Mouse (Mus musculus): ENCODE data around the gene Slx4ip.
A peak's percentile ranks its signal among the peaks of the same experiment; 100 is the strongest.

The Slx4ip gene

DNA sequence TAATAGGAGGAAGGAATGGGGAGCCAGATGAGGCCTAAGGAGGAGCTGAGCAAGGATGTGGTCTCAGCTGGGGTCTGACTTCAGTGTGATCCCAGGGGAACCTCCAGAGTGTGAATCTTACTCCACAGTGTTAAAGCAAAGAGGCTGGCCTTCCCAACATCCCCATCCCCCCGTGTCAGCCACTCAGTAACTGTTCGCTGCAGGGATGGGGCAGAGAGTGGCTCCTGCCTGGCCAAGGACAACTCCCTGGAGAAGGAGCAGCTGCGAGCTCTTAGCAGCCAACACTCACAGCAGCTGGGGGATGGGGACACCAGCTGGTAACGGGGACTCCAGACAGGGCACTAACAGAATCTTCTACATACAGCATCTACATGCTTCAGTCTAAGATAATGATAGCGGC lies 210.1 kb downstream of the Slx4ip start:
- no peak for DNase-seq (ENCODE audit: inconsistent ontology term)

DNA sequence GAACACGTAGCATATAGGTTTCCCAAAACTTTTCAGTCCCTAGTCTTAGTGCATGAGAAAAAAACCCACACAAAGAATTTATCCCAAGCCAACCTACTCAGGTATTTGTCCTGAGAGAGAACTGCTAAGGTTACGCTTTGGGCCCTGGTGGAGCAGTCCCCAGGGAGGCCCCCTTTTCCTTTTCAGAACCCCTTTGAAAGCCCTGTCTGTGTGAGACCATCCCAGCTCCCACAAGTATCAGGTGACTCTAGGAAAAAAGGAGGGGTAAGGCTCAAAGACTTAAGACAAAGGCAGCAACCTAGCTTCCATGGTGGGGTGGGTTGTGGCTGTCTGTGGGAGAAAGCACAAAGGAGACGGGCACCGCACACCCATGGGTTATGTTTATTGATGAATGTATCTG lies 216.2 kb downstream of the Slx4ip start:
- DNase-seq (ENCODE audit: inconsistent ontology term), result no peak

DNA sequence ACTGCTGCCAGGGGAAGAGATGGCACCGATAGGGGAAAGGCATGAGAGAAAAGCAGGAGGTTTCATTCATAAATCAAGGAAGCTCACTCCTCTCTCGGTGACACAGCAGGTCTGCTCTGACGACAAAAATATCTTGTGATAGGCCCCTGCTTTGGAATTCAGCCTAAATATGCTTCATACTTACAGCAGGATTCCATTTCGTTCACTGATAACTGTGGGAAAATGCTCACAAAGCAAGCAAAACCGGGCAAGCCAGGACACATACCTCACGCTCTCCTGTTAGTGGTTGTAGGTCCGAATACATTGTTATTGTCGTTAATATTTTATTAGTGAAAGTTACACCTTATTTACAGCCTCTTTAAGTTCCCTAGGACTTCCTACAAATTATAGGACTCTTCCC lies 216.9 kb downstream of the Slx4ip start:
- DNase-seq (ENCODE audit: inconsistent ontology term), result peak; percentile 37

- DNase-seq (ENCODE audit: inconsistent ontology term), result peak; percentile 95
Measured at GRCm38 (mm10) chr2:137109321-137110213, 218.5 kb downstream of the Slx4ip start.

DNA sequence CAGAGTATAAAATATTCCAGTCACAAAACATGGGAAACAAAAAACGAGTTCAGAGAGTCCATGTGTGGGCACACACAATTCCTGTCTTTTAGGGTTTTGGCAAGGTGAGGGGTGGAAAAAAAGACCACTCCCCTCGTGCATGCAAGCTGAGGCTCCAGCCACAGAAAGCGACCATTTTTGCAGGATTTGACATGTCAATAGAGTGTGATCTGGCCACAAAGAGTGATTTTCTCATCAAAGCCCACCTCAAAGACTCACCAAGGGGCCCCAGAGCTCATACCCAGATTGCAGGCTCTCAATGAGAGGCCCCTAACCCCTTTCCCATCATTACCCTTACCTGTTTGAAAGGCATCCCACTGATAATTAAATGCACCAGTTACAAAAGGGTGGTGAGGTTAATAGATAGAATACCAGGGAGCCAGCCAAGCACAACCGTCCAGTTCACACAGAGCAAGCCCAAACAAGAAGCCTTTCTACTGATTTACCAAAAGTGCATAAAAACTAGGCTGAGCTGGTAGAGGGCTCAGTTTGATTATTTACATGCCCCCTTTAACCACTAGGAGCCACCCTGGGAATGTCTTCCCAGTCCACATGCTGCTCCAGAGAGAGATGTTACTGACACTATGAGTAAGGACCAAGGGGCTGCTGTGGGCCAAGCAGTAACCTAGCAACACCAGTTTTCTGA lies 219.3 kb downstream of the Slx4ip start:
- DNase-seq (ENCODE audit: inconsistent ontology term), result peak; percentile 78

- peak; percentile 69 for DNase-seq (ENCODE audit: inconsistent ontology term)
Measured at GRCm38 (mm10) chr2:137113288-137114061, 222.5 kb downstream of the Slx4ip start.

DNA sequence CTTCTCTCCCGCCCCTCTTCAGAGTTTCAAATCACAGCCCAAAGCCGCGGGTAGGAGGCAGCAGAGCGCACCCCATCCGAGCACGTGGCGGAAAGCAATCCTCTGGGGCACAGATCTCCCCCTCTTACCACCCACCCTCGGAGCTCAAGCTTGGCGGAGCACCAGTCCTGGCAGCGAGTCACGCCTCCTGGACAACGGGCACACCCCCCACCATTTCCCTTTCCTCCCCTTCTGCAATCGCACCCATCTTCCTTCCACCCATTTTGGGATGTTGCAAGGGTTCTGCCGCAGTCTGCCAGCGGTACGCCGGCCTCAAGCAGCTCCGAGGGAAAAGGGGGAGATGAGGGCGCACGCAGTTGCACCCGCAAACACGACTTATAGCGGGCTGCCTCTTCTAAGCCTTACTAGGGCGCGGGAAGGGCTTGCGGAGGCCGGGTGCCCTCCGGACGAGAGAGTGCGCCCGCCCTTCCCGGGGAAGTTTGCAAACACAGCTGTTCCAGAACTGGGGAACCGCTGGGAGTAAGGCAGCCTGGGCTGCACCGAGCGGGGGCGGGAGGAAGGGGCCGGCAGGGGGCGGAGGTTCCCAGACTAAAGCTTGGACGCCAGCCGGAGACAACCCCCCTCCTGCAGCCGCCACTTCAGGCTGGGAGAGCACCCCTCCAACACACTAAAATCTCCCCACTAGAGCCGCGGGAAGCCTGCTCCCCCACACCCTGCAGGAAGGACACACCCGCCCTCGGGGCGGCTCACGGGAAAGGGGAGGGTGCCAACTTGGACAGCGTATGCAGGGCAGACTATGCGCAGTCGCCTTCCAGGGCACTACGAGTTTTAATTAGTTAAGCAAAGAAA lies 223.5 kb downstream of the Slx4ip start:
- peak; percentile 81 for DNase-seq (ENCODE audit: inconsistent ontology term)

- DNase-seq (ENCODE audit: inconsistent ontology term), result peak; percentile 45
Measured at GRCm38 (mm10) chr2:137115241-137116024, 224.4 kb downstream of the Slx4ip start.

DNA sequence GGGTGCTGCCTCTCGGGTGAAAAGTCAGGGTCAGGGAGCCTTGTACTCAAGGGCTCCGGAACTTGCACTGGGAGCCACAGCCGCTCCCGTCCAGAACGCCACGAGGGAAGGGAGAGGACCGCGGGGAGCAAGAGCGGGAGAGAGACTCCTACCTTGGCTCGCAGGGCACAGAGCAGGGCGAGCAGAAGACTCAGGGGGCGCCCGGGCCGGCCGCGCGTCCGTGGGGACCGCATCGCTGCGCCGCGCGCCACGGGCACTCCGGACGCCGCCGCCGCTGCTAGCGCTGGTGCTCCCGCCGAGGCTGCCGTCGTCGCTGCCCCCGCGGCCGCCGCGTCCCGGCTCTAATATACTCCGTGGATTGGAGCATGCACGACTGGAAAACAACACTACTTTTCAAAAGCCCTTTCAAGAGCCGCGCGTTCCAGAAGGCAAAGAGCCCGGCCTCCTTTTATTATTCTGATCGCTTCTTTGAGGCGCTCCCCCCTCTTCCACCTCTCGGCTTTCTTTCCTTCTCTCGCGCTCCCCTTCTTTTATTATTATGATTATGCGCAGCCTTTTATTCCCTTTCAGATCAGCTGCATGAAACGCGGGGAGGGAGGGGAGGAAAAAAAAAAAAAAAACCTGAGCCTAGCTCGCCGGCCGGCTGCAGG lies 225.1 kb downstream of the Slx4ip start, which contains the start of gene Jag1:
Gene Jag1 (minus strand): TSS at position 620 of the 650 bp plus-strand sequence.
- no peak for DNase-seq (ENCODE audit: inconsistent ontology term)

- peak; percentile 96 for DNase-seq (ENCODE audit: inconsistent ontology term)
Measured at GRCm38 (mm10) chr2:137116675-137117320, 225.8 kb downstream of the Slx4ip start.

GRCm38 (mm10) chr2:137117321-137117690 lies 226.3 kb downstream of the Slx4ip start:
- DNase-seq (ENCODE audit: inconsistent ontology term), result peak; percentile 89

Data from Muller cell, postnatal 12 days (primary cell).